Mouse (Mus musculus): Measurements from ENCODE around the gene Sgta. TPM values are rescaled to one million over a fixed set of nuclear protein-coding genes. Genes with fewer than 3 reads are reported as not detected.

Sgta gene
- polyA plus RNA-seq, 1 experiment, result 279 TPM

DNA sequence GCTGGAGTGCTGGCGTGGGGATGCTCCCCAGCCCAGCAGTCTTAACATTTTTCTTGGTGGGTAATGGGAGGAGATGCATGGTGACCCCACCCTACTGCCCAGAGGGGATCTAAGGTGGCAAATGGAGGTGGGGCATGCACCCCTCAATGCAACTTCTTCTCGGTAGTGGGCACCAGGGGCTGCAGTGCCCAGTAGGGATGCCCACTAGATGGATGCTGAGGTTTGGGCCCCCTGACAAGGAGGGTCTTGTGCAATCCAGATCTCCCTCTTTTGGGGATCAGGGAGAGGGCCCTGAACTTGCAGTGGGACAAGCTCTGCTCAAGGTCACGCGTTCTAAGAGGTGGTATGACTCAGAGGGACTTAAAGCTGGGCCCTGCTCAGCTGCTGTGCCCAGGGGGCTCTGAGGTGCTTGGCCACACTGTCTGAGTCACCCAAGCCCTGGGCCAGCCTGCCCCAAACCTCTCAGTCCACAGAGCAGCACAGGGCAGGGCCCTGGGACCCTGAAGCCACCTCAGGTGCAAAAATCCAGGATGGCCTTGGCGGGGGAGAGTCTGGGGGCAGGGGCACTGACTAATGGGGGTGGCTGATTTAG lies 35.5 kb downstream of the Sgta start:
- WGBS, result 83% methylated on average over 5 of the region's 5 CpGs
- H3K36me3 ChIP-seq (ENCODE audit: control insufficient read depth, insufficient read depth, low read length), result no peaks in the 10 kb centered on the region
- H3K27ac ChIP-seq (ENCODE audit: control insufficient read depth, insufficient read depth, low read length), result no peak overlapping the region
- peaks cover 5% of the 10 kb centered on the region; the same call in 1 of the 2 replicates for H3K27me3 ChIP-seq (ENCODE audit: control insufficient read depth, insufficient read depth, low read length)
- no peaks in the 10 kb centered on the region for H3K4me1 ChIP-seq (replicated peaks; ENCODE audit: control insufficient read depth, insufficient read depth, low read length)
- TF ChIP-seq CTCF (IDR thresholded peaks at IDR 0.05; ENCODE audit: borderline replicate concordance, control insufficient read depth, extremely low read depth, insufficient read depth, low read length, poor library complexity) (no peak), POLR2A (IDR thresholded peaks at IDR 0.05; ENCODE audit: control insufficient read depth, extremely low read depth, insufficient read depth, low read length, poor library complexity) (no peak)
- no peak for DNase-seq
- H3K4me3 ChIP-seq (ENCODE audit: control insufficient read depth, insufficient read depth, low read length), result no peak overlapping the region

DNA sequence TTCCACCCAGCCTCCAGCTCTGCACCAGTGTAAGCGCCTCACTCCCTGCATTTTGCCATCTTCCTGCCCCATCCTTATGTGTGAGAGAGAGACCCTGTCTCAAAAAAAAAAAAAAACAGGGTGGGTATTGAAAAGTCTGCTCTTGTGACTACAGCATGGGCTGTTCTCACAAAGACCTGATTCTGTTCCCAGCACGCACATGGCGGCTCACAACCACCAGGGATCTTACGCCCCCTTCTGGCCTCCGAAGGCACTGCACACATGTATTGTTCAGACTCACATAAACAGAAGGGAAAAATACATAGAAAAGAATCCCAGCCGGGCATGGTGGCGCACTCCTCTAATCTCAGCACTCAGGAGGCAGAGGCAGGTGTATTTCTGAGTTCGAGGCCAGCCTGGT lies 37.2 kb downstream of the Sgta start:
- H3K27me3 ChIP-seq (ENCODE audit: control insufficient read depth, insufficient read depth, low read length), result peaks cover 5% of the 10 kb centered on the region; the same call in 1 of the 2 replicates
- no peak for DNase-seq
- 72% methylated on average over 8 of the region's 8 CpGs for WGBS

DNA sequence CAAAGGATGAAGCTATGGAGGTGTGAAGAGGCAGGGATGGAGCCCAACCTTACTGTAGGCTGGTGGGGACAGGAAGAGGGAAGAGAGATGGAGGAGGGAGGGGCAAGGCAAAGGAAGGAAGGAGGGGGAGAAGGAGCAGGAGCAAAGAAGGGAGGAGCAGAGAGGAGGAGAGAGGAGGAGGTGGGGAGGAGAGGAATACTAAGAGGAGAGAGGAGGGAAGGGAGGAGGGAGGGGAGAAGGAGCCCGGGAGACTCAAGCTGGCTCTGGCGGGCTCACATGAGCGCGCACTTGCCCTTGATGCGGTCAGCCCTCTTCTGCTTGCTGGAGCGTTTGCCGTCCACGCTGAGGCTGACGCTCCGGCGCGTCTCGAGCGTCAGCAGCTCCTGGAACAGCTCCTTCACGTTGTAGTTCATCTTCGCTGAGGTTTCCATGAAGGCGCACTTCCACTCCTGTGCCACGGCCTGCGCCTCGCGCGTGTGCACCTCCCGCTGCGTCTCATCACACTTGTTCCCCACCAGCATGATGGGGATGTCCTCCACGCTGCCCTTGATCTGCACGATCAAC lies 38.4 kb downstream of the Sgta start:
- peaks cover 5% of the 10 kb centered on the region; the same call in 1 of the 2 replicates for H3K27me3 ChIP-seq (ENCODE audit: control insufficient read depth, insufficient read depth, low read length)
- H3K4me3 ChIP-seq (ENCODE audit: control insufficient read depth, insufficient read depth, low read length), result no peak overlapping the region
- DNase-seq, result no peak
- no peaks in the 10 kb centered on the region for H3K4me1 ChIP-seq (replicated peaks; ENCODE audit: control insufficient read depth, insufficient read depth, low read length)
- no peaks in the 10 kb centered on the region for H3K36me3 ChIP-seq (ENCODE audit: control insufficient read depth, insufficient read depth, low read length)
- no peak for TF ChIP-seq CTCF (IDR thresholded peaks at IDR 0.05; ENCODE audit: borderline replicate concordance, control insufficient read depth, extremely low read depth, insufficient read depth, low read length, poor library complexity)
- no peak for TF ChIP-seq POLR2A (IDR thresholded peaks at IDR 0.05; ENCODE audit: control insufficient read depth, extremely low read depth, insufficient read depth, low read length, poor library complexity)
- 8% methylated on average over 26 of the region's 26 CpGs for WGBS
- H3K27ac ChIP-seq (ENCODE audit: control insufficient read depth, insufficient read depth, low read length), result no peak overlapping the region

More for the DNA sequence above, 37.2 kb downstream of the Sgta start:
- H3K36me3 ChIP-seq (ENCODE audit: control insufficient read depth, insufficient read depth, low read length), result no peaks in the 10 kb centered on the region
- no peak overlapping the region for H3K4me3 ChIP-seq (ENCODE audit: control insufficient read depth, insufficient read depth, low read length)
- no peak overlapping the region for H3K27ac ChIP-seq (ENCODE audit: control insufficient read depth, insufficient read depth, low read length)
- TF ChIP-seq POLR2A (IDR thresholded peaks at IDR 0.05; ENCODE audit: control insufficient read depth, extremely low read depth, insufficient read depth, low read length, poor library complexity) (no peak), CTCF (IDR thresholded peaks at IDR 0.05; ENCODE audit: borderline replicate concordance, control insufficient read depth, extremely low read depth, insufficient read depth, low read length, poor library complexity) (no peak)
- no peaks in the 10 kb centered on the region for H3K4me1 ChIP-seq (replicated peaks; ENCODE audit: control insufficient read depth, insufficient read depth, low read length)

DNA sequence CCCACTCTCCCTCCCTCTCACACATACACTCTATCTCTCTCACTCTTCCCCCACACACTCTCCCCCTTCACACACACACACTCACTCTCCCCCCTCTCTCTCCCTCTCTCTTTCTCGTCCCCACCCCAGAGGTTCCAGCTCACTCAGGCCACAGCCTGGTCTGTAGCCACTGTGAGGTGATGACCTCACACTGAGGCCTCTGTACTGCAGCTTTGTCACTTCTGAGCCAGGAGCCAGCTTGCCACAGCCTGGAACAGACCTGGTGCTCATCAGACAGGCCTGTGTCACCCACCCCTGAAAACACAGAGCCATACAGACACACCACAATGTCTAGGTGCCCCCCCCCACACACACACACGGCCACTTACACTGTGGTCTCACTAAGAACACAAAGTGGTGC lies 39.8 kb downstream of the Sgta start:
- Histone ChIP-seq H3K27ac (ENCODE audit: control insufficient read depth, insufficient read depth, low read length) (no peak overlapping the region), H3K4me1 (replicated peaks; ENCODE audit: control insufficient read depth, insufficient read depth, low read length) (no peaks in the 10 kb centered on the region), H3K27me3 (ENCODE audit: control insufficient read depth, insufficient read depth, low read length) (peaks cover 5% of the 10 kb centered on the region; the same call in 1 of the 2 replicates), H3K4me3 (ENCODE audit: control insufficient read depth, insufficient read depth, low read length) (no peak overlapping the region), H3K36me3 (ENCODE audit: control insufficient read depth, insufficient read depth, low read length) (no peaks in the 10 kb centered on the region)
- WGBS, result 82% methylated on average over 2 of the region's 2 CpGs
- DNase-seq, result no peak
- TF ChIP-seq POLR2A (IDR thresholded peaks at IDR 0.05; ENCODE audit: control insufficient read depth, extremely low read depth, insufficient read depth, low read length, poor library complexity) (no peak), CTCF (IDR thresholded peaks at IDR 0.05; ENCODE audit: borderline replicate concordance, control insufficient read depth, extremely low read depth, insufficient read depth, low read length, poor library complexity) (no peak)

DNA sequence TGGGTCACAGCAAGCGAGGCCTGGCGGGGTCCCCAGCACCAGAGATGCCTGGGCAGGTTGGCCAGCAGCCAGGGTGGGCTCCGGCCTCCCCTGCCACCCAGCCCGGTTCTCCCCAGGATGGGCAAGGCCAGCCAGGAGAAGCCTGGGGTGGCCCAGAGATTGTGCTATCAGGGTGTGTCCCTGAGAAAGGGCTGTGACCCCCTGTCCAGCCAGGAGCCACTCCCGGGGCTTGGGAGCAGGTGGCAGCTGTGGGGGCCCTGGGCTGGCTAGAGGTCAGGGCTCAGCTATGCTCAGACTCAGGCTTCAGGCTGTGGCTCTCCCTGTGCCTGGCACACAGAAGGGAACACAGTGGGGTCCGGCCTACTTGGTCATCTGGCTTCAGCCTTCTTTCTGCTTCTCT lies 40.3 kb downstream of the Sgta start:
- 88% methylated on average over 6 of the region's 6 CpGs for WGBS
- no peak for DNase-seq
- Histone ChIP-seq H3K27me3 (ENCODE audit: control insufficient read depth, insufficient read depth, low read length) (no peaks in the 10 kb centered on the region; the same call in 1 of the 2 replicates), H3K27ac (ENCODE audit: control insufficient read depth, insufficient read depth, low read length) (no peak overlapping the region), H3K4me1 (replicated peaks; ENCODE audit: control insufficient read depth, insufficient read depth, low read length) (peaks cover 2% of the 10 kb centered on the region; the same call in 1 of the 2 replicates), H3K36me3 (ENCODE audit: control insufficient read depth, insufficient read depth, low read length) (no peaks in the 10 kb centered on the region), H3K4me3 (ENCODE audit: control insufficient read depth, insufficient read depth, low read length) (no peak overlapping the region)
- no peak for TF ChIP-seq POLR2A (IDR thresholded peaks at IDR 0.05; ENCODE audit: control insufficient read depth, extremely low read depth, insufficient read depth, low read length, poor library complexity)
- no peak for TF ChIP-seq CTCF (IDR thresholded peaks at IDR 0.05; ENCODE audit: borderline replicate concordance, control insufficient read depth, extremely low read depth, insufficient read depth, low read length, poor library complexity)

DNA sequence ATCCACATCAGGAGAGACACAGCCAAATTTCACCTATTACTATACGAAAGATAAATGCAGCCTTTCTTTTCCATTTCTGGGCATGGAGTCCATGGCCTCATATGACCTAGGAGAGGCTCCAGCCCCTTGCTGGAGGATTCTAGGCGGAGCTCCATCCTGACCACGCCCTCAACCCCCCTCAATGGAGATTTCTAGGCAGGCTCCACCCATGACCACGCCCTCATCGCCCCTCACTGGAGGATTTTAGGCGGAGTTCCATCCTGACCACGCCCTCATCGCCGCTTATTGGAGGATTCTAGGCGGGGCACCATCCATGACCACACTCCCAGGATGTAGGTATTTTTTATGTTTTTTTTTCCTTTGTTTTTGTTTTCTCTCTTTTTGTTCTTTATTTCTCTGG lies 41.7 kb downstream of the Sgta start:
- no peaks in the 10 kb centered on the region for H3K36me3 ChIP-seq (ENCODE audit: control insufficient read depth, insufficient read depth, low read length)
- H3K27me3 ChIP-seq (ENCODE audit: control insufficient read depth, insufficient read depth, low read length), result no peaks in the 10 kb centered on the region; the same call in 1 of the 2 replicates
- WGBS, result 49% methylated on average over 10 of the region's 10 CpGs
- H3K4me3 ChIP-seq (ENCODE audit: control insufficient read depth, insufficient read depth, low read length), result no peak overlapping the region
- peaks cover 4% of the 10 kb centered on the region; the same call in 1 of the 2 replicates for H3K4me1 ChIP-seq (replicated peaks; ENCODE audit: control insufficient read depth, insufficient read depth, low read length)
- H3K27ac ChIP-seq (ENCODE audit: control insufficient read depth, insufficient read depth, low read length), result no peak overlapping the region
- TF ChIP-seq POLR2A (IDR thresholded peaks at IDR 0.05; ENCODE audit: control insufficient read depth, extremely low read depth, insufficient read depth, low read length, poor library complexity) (no peak), CTCF (IDR thresholded peaks at IDR 0.05; ENCODE audit: borderline replicate concordance, control insufficient read depth, extremely low read depth, insufficient read depth, low read length, poor library complexity) (no peak)
- DNase-seq, result no peak
